Mouse (Mus musculus) embryonic facial prominence, embryonic 12.5 days (tissue): ENCODE data around the gene Tango6. TPM values are rescaled to one million over a fixed set of nuclear protein-coding genes. Genes with fewer than 3 reads are reported as not detected.
"Not testable (repeated sequence)": the region's sequence is repeated elsewhere in the genome, so short reads cannot be mapped to it uniquely, and the experiment has no call there.

ENCODE experiments used
- ATAC-seq: fragments of 200-750 bp; cut with Nextera tagmentation; 2 replicates; pipeline ENCODE4 v1.8.0; 2017; ENCODE audit not compliant: insufficient number of reproducible peaks, insufficient read depth, low FRiP score, low TSS enrichment
- H3K27ac ChIP-seq: fragments of 300-500 bp; sonication (generic); 2 replicates; pipeline ENCODE4 v1.5.1; 2016; ENCODE audit warnings: mild to moderate bottlenecking
- H3K27me3 ChIP-seq: fragments of 300-500 bp; sonication (generic); 2 replicates; pipeline ENCODE4 v1.6.1; 2016; ENCODE audit warnings: mild to moderate bottlenecking, moderate library complexity
- H3K36me3 ChIP-seq: fragments of 300-500 bp; sonication (generic); 2 replicates; pipeline ENCODE4 v1.6.1; 2016; ENCODE audit warnings: mild to moderate bottlenecking
- H3K4me1 ChIP-seq: fragments of 300-500 bp; sonication (generic); 2 replicates; pipeline ENCODE4 v1.6.1; 2016
- H3K4me2 ChIP-seq: fragments of 300-500 bp; sonication (generic); replicated peaks from 2 replicates; pipeline ENCODE4 v1.6.1; 2016; ENCODE audit warnings: mild to moderate bottlenecking, moderate library complexity
- H3K4me3 ChIP-seq: fragments of 300-500 bp; sonication (generic); 2 replicates; pipeline ENCODE4 v1.5.1; 2016; ENCODE audit warnings: mild to moderate bottlenecking
- H3K9ac ChIP-seq: fragments of 300-500 bp; sonication (generic); 2 replicates; pipeline ENCODE4 v1.6.1; 2016; ENCODE audit warnings: mild to moderate bottlenecking, moderate library complexity
- H3K9me3 ChIP-seq: fragments of 300-500 bp; sonication (generic); 2 replicates; pipeline ENCODE4 v1.6.1; 2016; ENCODE audit warnings: mild to moderate bottlenecking, moderate library complexity
- WGBS: fragments of 180-500 bp; shearing (Covaris S2); methylation state at CpG from one replicate; pipeline ENCODE4 v1.1.7; 2016; 5-methylcytosine and 5-hydroxymethylcytosine counted together
- polyA plus RNA-seq: library from polyadenylated mRNA; unstranded; fragments of >200 nt; fragmentation: Nextera tagmentation; extraction: Ambion mirVana; gene quantifications from 2 replicates; pipeline ENCODE4 v1.2.1, GENCODE M21; 2016

The Tango6 gene
- polyA plus RNA-seq, 1 experiment from 2014 or later: 12.0 TPM

DNA sequence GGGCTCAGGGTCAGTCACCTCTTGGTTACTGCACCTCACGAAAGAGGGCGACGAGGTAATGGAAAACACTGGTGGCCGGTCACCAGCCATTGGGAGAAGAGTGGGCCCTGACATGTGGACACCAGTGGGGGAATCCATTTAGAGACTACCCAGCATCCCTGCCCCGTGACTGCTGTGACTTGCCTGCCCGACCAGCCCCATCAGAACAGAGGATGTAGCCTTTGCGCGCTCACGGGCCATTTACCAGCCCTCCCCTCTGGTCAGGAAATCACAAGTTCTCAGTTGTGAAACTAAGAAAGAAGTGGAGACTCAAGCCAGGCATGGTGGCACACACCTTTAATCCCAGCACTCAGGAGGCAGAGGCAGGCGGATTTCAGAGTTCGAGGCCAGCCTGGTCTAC is 118.4 kb downstream of the Tango6 start:
- no peaks in the 10 kb centered on the region for H3K36me3 ChIP-seq
- H3K4me2 ChIP-seq: no peak overlapping the region
- H3K27ac ChIP-seq: no peak overlapping the region
- no peak for ATAC-seq
- no peaks in the 10 kb centered on the region for H3K27me3 ChIP-seq
- 0 out of 2 replicates have a peak, but pooled peaks cover 3% of the 10 kb centered on the region for H3K9me3 ChIP-seq
- H3K4me1 ChIP-seq: no peaks in the 10 kb centered on the region
- no peak overlapping the region for H3K9ac ChIP-seq
- WGBS: 89% methylated on average over 11 of the region's 11 CpGs
- no peak overlapping the region for H3K4me3 ChIP-seq

GRCm38 (mm10) chr8:106802384-106803137 is 119.7 kb downstream of the Tango6 start:
- not testable (repeated sequence) for H3K36me3 ChIP-seq, H3K9ac ChIP-seq, H3K27me3 ChIP-seq, H3K27ac ChIP-seq, H3K9me3 ChIP-seq, ATAC-seq, H3K4me1 ChIP-seq, H3K4me2 ChIP-seq, H3K4me3 ChIP-seq
- WGBS: 77% methylated on average over 12 of the region's 12 CpGs

DNA sequence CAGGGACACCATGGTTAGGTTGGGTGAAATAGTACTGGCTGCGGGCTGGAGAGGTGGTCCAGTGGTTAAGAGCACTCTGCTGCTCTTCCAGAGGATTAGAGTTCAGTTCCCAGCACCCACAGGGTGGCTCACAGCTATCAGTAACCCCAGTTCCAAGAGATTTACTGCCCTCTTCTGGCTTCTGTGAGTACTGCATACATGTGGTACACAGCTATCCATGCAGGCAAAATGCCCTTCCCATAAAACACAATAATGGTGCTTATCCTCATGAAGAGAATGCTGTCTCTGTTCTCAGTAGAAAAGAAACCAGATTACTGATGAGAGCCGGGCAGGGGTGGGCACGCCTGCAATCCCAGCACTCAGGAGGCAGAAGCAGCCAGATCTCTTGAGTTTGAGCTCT is 123.0 kb downstream of the Tango6 start:
- Histone ChIP-seq H3K4me1 (no peaks in the 10 kb centered on the region), H3K4me2 (no peak overlapping the region), H3K27ac (no peak overlapping the region), H3K4me3 (no peak overlapping the region), H3K9me3 (0 out of 2 replicates have a peak, but pooled peaks cover 3% of the 10 kb centered on the region), H3K9ac (no peak overlapping the region), H3K27me3 (no peaks in the 10 kb centered on the region), H3K36me3 (no peaks in the 10 kb centered on the region)
- no peak for ATAC-seq
- 91% methylated on average over 3 of the region's 3 CpGs for WGBS

- Histone ChIP-seq H3K4me3 (no peak overlapping the region), H3K9me3 (0 out of 2 replicates have a peak, but pooled peaks cover 3% of the 10 kb centered on the region), H3K36me3 (no peaks in the 10 kb centered on the region), H3K4me1 (no peaks in the 10 kb centered on the region), H3K27me3 (no peaks in the 10 kb centered on the region), H3K9ac (no peak overlapping the region), H3K27ac (no peak overlapping the region), H3K4me2 (no peak overlapping the region)
- 94% methylated on average over 4 of the region's 4 CpGs for WGBS
- no peak for ATAC-seq
Observed at GRCm38 (mm10) chr8:106807461-106807860, 124.6 kb downstream of the Tango6 start.

- no peaks in the 10 kb centered on the region for H3K27me3 ChIP-seq
- ATAC-seq: no peak
- no peak overlapping the region for H3K4me3 ChIP-seq
- H3K9me3 ChIP-seq: 0 out of 2 replicates have a peak, but pooled peaks cover 3% of the 10 kb centered on the region
- WGBS: 52% methylated on average over 9 of the region's 9 CpGs
- no peak overlapping the region for H3K27ac ChIP-seq
- H3K4me1 ChIP-seq: no peaks in the 10 kb centered on the region
- no peak overlapping the region for H3K4me2 ChIP-seq
- no peaks in the 10 kb centered on the region for H3K36me3 ChIP-seq
- no peak overlapping the region for H3K9ac ChIP-seq
Observed at GRCm38 (mm10) chr8:106809726-106810125, 126.9 kb downstream of the Tango6 start.

- Histone ChIP-seq H3K36me3 (no peaks in the 10 kb centered on the region), H3K9ac (no peak overlapping the region), H3K4me2 (no peak overlapping the region), H3K27ac (no peak overlapping the region), H3K27me3 (no peaks in the 10 kb centered on the region), H3K4me3 (no peak overlapping the region), H3K4me1 (no peaks in the 10 kb centered on the region), H3K9me3 (0 out of 2 replicates have a peak, but pooled peaks cover 3% of the 10 kb centered on the region)
- 85% methylated on average over 7 of the region's 7 CpGs for WGBS
- no peak for ATAC-seq
Observed at GRCm38 (mm10) chr8:106810406-106810805, 127.5 kb downstream of the Tango6 start.

- Histone ChIP-seq H3K4me3 (no peak overlapping the region), H3K27me3 (no peaks in the 10 kb centered on the region), H3K4me1 (no peaks in the 10 kb centered on the region), H3K27ac (no peak overlapping the region), H3K36me3 (no peaks in the 10 kb centered on the region), H3K9me3 (no peaks in the 10 kb centered on the region), H3K9ac (no peak overlapping the region), H3K4me2 (no peak overlapping the region)
- no peak for ATAC-seq
- WGBS: 92% methylated on average over 4 of the region's 4 CpGs
Observed at GRCm38 (mm10) chr8:106812560-106812959, 129.7 kb downstream of the Tango6 start.

DNA sequence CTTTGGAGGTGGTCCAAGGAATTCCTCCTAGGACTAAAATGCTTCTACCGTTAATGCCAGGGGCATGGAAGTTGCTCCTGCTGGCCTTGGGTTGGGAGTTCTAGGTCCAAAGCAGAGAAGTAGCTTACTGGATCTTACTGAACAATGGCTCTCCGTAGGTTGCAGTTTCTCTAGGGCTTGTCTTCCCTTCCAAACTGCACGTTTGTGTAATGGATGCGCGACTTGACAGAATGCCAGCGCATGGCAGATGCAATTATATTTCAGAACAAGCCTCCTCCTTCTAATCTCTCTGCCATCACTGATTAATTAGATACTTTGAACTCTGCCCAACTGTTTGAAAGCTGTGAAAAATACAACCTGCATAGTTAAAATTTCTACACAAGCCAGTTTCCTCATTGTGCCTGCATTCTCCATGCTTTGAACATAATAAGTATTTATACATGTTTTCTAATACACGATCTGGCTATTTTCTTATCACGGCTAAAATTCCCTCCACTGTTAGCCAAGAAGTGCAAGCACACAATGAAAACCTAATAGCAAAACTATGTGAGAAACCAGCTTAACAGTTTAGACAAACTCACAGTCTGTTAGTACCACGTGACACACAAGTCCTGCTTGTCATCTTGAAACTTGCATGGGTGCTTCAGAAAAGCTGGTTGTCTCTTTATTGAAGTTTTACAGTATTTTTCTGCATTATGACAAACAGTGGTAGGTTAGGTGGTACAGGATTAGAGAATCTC is 133.7 kb downstream of the Tango6 start:
- no peak overlapping the region for H3K27ac ChIP-seq
- 0 out of 2 replicates have a peak, but pooled peaks cover 5% of the 10 kb centered on the region for H3K36me3 ChIP-seq
- no peaks in the 10 kb centered on the region for H3K9me3 ChIP-seq
- H3K9ac ChIP-seq: no peak overlapping the region
- H3K27me3 ChIP-seq: no peaks in the 10 kb centered on the region
- peaks cover 3% of the 10 kb centered on the region for H3K4me1 ChIP-seq
- no peak overlapping the region for H3K4me2 ChIP-seq
- ATAC-seq: no peak
- no peak overlapping the region for H3K4me3 ChIP-seq
- 85% methylated on average over 9 of the region's 9 CpGs for WGBS

DNA sequence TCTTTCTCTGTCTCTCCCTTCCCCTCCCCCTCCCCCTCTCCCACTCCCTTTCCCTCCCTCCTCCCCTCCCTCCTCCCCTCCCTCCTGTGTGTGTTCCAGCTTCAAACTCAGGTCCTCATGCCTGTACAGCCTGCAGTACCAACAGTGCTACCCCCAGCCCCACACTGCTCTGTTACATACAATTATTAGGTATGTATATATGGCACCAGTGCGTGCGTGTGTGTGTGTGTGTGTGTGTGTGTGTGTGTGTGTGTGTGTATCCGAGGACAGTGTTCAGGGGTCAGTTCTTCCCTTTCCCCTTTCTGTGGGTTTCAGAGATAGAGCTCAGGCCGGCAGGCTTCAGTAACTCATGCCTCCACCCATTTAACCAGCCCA is 134.3 kb downstream of the Tango6 start:
- no peak overlapping the region for H3K4me2 ChIP-seq
- no peak for ATAC-seq
- no peaks in the 10 kb centered on the region for H3K9me3 ChIP-seq
- H3K36me3 ChIP-seq: 0 out of 2 replicates have a peak, but pooled peaks cover 5% of the 10 kb centered on the region
- no peak overlapping the region for H3K9ac ChIP-seq
- H3K27me3 ChIP-seq: no peaks in the 10 kb centered on the region
- peaks cover 4% of the 10 kb centered on the region for H3K4me1 ChIP-seq
- no peak overlapping the region for H3K27ac ChIP-seq
- 70% methylated on average over 4 of the region's 4 CpGs for WGBS
- H3K4me3 ChIP-seq: no peak overlapping the region

DNA sequence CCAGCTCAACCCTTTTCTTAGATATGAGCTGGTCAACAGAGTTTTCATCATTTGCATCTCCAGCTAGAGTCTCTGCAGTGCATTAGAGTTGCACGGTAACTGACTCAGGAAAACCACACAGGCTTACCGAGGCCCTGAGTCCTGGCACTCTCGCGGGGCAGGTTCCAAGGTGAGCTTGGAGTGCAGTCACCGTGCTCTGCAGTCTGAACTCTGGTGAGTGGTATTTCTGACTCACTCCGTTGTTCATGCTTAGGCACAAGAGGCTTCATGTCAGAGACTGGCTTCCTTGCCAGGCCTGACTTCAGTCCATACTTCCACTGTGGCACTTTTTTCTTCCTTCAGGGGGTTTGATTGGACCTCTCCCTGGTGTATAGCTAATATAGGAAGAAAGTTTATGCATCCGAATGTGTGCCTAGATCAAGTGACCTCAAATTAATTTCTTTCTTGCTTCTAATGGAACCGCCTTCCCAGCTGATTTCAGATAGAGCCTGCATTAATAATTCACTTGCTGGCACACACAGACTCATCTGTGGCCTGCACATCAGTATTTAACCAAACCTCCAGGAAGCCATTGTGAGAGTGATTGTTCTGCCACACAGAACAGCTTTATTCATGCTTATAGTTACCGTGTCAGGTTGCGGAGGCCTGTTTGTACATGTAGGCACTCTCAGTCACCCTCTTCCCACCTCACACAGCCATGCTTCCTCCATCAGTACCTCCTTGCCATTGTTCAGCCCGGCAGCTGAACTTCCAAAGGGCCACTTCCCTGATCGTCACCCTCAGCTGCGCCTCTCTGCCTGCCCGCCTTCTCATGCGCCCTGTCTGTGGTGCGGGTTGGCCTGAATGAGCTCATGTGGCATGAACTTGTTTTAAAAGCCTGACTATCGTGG is 136.0 kb downstream of the Tango6 start:
- Histone ChIP-seq H3K9me3 (no peaks in the 10 kb centered on the region), H3K4me2 (no peak overlapping the region), H3K27ac (0 out of 2 replicates have a peak overlapping the region, but pooled peaks have one; percentile 46), H3K9ac (no peak overlapping the region), H3K4me3 (no peak overlapping the region), H3K4me1 (peaks cover 4% of the 10 kb centered on the region), H3K36me3 (0 out of 2 replicates have a peak, but pooled peaks cover 8% of the 10 kb centered on the region), H3K27me3 (no peaks in the 10 kb centered on the region)
- 83% methylated on average over 17 of the region's 17 CpGs for WGBS
- ATAC-seq: no peak

GRCm38 (mm10) chr8:106819581-106819980 is 136.7 kb downstream of the Tango6 start:
- no peak overlapping the region for H3K27ac ChIP-seq
- peaks cover 4% of the 10 kb centered on the region for H3K4me1 ChIP-seq
- ATAC-seq: no peak
- H3K9ac ChIP-seq: no peak overlapping the region
- no peaks in the 10 kb centered on the region for H3K27me3 ChIP-seq
- H3K4me3 ChIP-seq: no peak overlapping the region
- no peak overlapping the region for H3K4me2 ChIP-seq
- no peaks in the 10 kb centered on the region for H3K9me3 ChIP-seq
- WGBS: 84% methylated on average over 3 of the region's 3 CpGs
- H3K36me3 ChIP-seq: 0 out of 2 replicates have a peak, but pooled peaks cover 8% of the 10 kb centered on the region
